Mouse (Mus musculus): ENCODE results near the gene Slc11a2. TPM values are rescaled to one million over a fixed set of nuclear protein-coding genes. Genes with fewer than 3 reads are reported as not detected.
A peak's percentile ranks its signal among the peaks of the same experiment; 100 is the strongest.
"Not testable (repeated sequence)": the region's sequence is repeated elsewhere in the genome, so short reads cannot be mapped to it uniquely, and the experiment has no call there.

Gene Slc11a2
- polyA plus RNA-seq, 1 experiment from 2014 or later = 15.0 TPM

- DNase-seq (peak; percentile 74), ATAC-seq (peak; percentile 91)
- peak overlapping the region; percentile 46 for H3K27ac ChIP-seq (ENCODE audit: low read depth)
Measured at GRCm38 (mm10) chr15:100346761-100347160, 78.1 kb downstream of the Slc11a2 start.

DNA sequence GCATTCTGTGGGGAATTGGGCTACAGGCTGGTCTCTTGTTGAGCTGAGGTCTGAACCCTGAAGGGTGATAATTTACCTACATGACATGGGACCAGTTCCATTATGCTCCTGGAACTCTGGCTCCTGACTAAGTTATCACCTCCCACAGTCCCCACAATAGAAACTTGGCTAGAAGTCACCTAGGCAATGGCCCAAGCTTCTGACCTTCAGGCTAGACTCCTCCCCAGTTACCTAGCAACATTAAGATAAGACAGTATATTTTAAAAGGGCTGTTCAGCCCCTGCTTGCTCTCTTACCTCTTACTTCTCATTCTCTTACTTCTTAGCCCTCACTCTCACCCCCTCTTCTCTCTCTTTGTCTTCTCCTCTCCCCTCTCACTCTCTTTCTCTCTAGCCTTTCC is 79.4 kb downstream of the Slc11a2 start:
- H3K4me3 ChIP-seq (ENCODE audit: low read depth, low read length) = no peak overlapping the region
- TF ChIP-seq EP300 (IDR thresholded peaks at IDR 0.05; ENCODE audit: low read depth) (no peak), CTCF (IDR thresholded peaks at IDR 0.05; ENCODE audit: low read depth) (no peak)
- H3K9ac ChIP-seq (replicated peaks) = no peak overlapping the region
- no peak overlapping the region for H3K27ac ChIP-seq (ENCODE audit: low read depth)
- no peaks in the 10 kb centered on the region for H3K4me1 ChIP-seq (ENCODE audit: insufficient read depth)
- H3K4me2 ChIP-seq (ENCODE audit: low read depth, low read length) = no peak overlapping the region
- H3K27me3 ChIP-seq (ENCODE audit: insufficient read depth, low read length) = no peaks in the 10 kb centered on the region
- no peaks in the 10 kb centered on the region for H3K9me3 ChIP-seq (ENCODE audit: low read length)
- DNase-seq (no peak), ATAC-seq (no peak)
- H3K36me3 ChIP-seq (replicated peaks; ENCODE audit: insufficient read depth, low read length) = no peaks in the 10 kb centered on the region

More at GRCm38 (mm10) chr15:100346761-100347160, 78.1 kb downstream of the Slc11a2 start:
- H3K4me2 ChIP-seq (ENCODE audit: low read depth, low read length) = 0 out of 2 replicates have a peak overlapping the region, but pooled peaks have one; percentile 5
- H3K4me1 ChIP-seq (ENCODE audit: insufficient read depth) = peaks cover 3% of the 10 kb centered on the region; the same call in 1 of the 2 replicates
- TF ChIP-seq CTCF (IDR thresholded peaks at IDR 0.05; ENCODE audit: low read depth) (no peak), EP300 (IDR thresholded peaks at IDR 0.05; ENCODE audit: low read depth) (no peak)
- no peak overlapping the region for H3K4me3 ChIP-seq (ENCODE audit: low read depth, low read length)
- 55% methylated on average over 12 of the region's 14 CpGs for WGBS (ENCODE audit: insufficient replicate concordance)
- H3K9ac ChIP-seq (replicated peaks) = no peak overlapping the region
- no peaks in the 10 kb centered on the region for H3K36me3 ChIP-seq (replicated peaks; ENCODE audit: insufficient read depth, low read length)
- H3K9me3 ChIP-seq (ENCODE audit: low read length) = no peaks in the 10 kb centered on the region
- H3K27me3 ChIP-seq (ENCODE audit: insufficient read depth, low read length) = no peaks in the 10 kb centered on the region

GRCm38 (mm10) chr15:100341314-100341980 is 83.4 kb downstream of the Slc11a2 start:
- H3K4me2 ChIP-seq (ENCODE audit: low read depth, low read length); H3K27ac ChIP-seq (ENCODE audit: low read depth); H3K36me3 ChIP-seq (replicated peaks; ENCODE audit: insufficient read depth, low read length); H3K4me3 ChIP-seq (ENCODE audit: low read depth, low read length); H3K4me1 ChIP-seq (ENCODE audit: insufficient read depth); ATAC-seq; DNase-seq; H3K27me3 ChIP-seq (ENCODE audit: insufficient read depth, low read length); H3K9me3 ChIP-seq (ENCODE audit: low read length); H3K9ac ChIP-seq (replicated peaks): not testable (repeated sequence)
- 62% methylated on average over 4 of the region's 5 CpGs for WGBS (ENCODE audit: insufficient replicate concordance)

Other genes with a start within 250 kb of the Slc11a2 start
- gene Atf1, start 197.3 kb downstream of the Slc11a2 start, polyA plus RNA-seq (2015; fragmentation: Nextera tagmentation; extraction: Ambion mirVana) = 23.5 and 24.4 TPM in 2 replicates
- gene Tmprss12, start 144.2 kb downstream of the Slc11a2 start, polyA plus RNA-seq (2015; fragmentation: Nextera tagmentation; extraction: Ambion mirVana) = not detected in 2 replicates
- 9.7 and 12.4 TPM in 2 replicates for gene Mettl7a1, start 120.9 kb downstream of the Slc11a2 start, polyA plus RNA-seq (2015; fragmentation: Nextera tagmentation; extraction: Ambion mirVana)
- gene Mettl7a3, start 90.1 kb downstream of the Slc11a2 start, polyA plus RNA-seq (2015; fragmentation: Nextera tagmentation; extraction: Ambion mirVana) = not detected in 2 replicates
- 0.12 and 0.15 TPM in 2 replicates for gene Methig1, start 71.9 kb downstream of the Slc11a2 start, polyA plus RNA-seq (2015; fragmentation: Nextera tagmentation; extraction: Ambion mirVana)
- gene Mettl7a2, start 71.9 kb downstream of the Slc11a2 start, polyA plus RNA-seq (2015; fragmentation: Nextera tagmentation; extraction: Ambion mirVana) = not detected in 2 replicates
- not detected in 2 replicates for gene Higd1c, start 60.5 kb downstream of the Slc11a2 start, polyA plus RNA-seq (2015; fragmentation: Nextera tagmentation; extraction: Ambion mirVana)
- 0.04 TPM in 1 of 2 replicates, not detected in the other for gene Gm5475, start 2.9 kb downstream of the Slc11a2 start, polyA plus RNA-seq (2015; fragmentation: Nextera tagmentation; extraction: Ambion mirVana)
- 14.4 and 16.3 TPM in 2 replicates for gene Letmd1, start 44.0 kb upstream of the Slc11a2 start, polyA plus RNA-seq (2015; fragmentation: Nextera tagmentation; extraction: Ambion mirVana)
- 0.89 and 1.1 TPM in 2 replicates for gene Csrnp2, start 70.4 kb upstream of the Slc11a2 start, polyA plus RNA-seq (2015; fragmentation: Nextera tagmentation; extraction: Ambion mirVana)
- gene Tfcp2, start 126.9 kb upstream of the Slc11a2 start, polyA plus RNA-seq (2015; fragmentation: Nextera tagmentation; extraction: Ambion mirVana) = 4.0 TPM in 2 replicates
- gene Pou6f1, start 174.9 kb upstream of the Slc11a2 start, polyA plus RNA-seq (2015; fragmentation: Nextera tagmentation; extraction: Ambion mirVana) = 0.74 and 0.79 TPM in 2 replicates
- 145 and 146 TPM in 2 replicates for gene Dazap2, start 190.3 kb upstream of the Slc11a2 start, polyA plus RNA-seq (2015; fragmentation: Nextera tagmentation; extraction: Ambion mirVana)
- gene Smagp, start 211.9 kb upstream of the Slc11a2 start, polyA plus RNA-seq (2015; fragmentation: Nextera tagmentation; extraction: Ambion mirVana) = 21.7 and 24.8 TPM in 2 replicates
- 16.2 and 20.3 TPM in 2 replicates for gene Bin2, start 244.5 kb upstream of the Slc11a2 start, polyA plus RNA-seq (2015; fragmentation: Nextera tagmentation; extraction: Ambion mirVana)

All from liver, postnatal 0 days (tissue).